Mouse (Mus musculus): Measurements from ENCODE around the gene Zfp446. TPM values are rescaled to one million over a fixed set of nuclear protein-coding genes. Genes with fewer than 3 reads are reported as not detected.
"Not testable (repeated sequence)": the region's sequence is repeated elsewhere in the genome, so short reads cannot be mapped to it uniquely, and the experiment has no call there.

Zfp446 gene
- total and polyA plus RNA-seq, 3 experiments, result 7.8 to 12.9 (median 12.8) TPM

- H3K9me3 ChIP-seq (replicated peaks; ENCODE audit: low read length); H3K79me2 ChIP-seq (replicated peaks; ENCODE audit: control insufficient read depth, extremely low read depth, insufficient read depth, poor library complexity, severe bottlenecking); H3K4me3 ChIP-seq (replicated peaks in 1 of 3; ENCODE audit: low read depth in 2 of 3, low read length in 2 of 3, poor library complexity in 1 of 3); H3K27me3 ChIP-seq (replicated peaks); H3K9ac ChIP-seq (ENCODE audit: insufficient read depth, low read depth); H3K36me3 ChIP-seq (replicated peaks in 1 of 2; ENCODE audit: control insufficient read depth in 1 of 2, insufficient read depth in 1 of 2, low read length in 1 of 2); in situ Hi-C loops (cut with MboI; ENCODE audit: low pct_ligation_motif_present, low pct_unique_long_range_greater_than_20kb, low sequenced_read_pairs); H3K4me2 ChIP-seq (ENCODE audit: insufficient read depth, low read depth, poor library complexity, severe bottlenecking); DNase-seq (ENCODE audit: extremely low read depth); dilution Hi-C loops (cut with MboI; ENCODE audit: extremely low pct_ligation_motif_present, extremely low pct_unique_long_range_greater_than_20kb, low sequenced_read_pairs); H3K27ac ChIP-seq (ENCODE audit: insufficient read depth, low read depth): not testable (repeated sequence)
- peaks cover 3 to 14% of the 10 kb centered on the region in 2 experiments for H3K4me1 ChIP-seq (ENCODE audit: control insufficient read depth in 1 of 2, insufficient read depth in 2 of 2)
- TF ChIP-seq ETS1 (conservative IDR thresholded peaks at IDR 0.05; ENCODE audit: low read depth, low read length), result peak; percentile 99
- peak; percentile 82 for TF ChIP-seq IRF4 (IDR thresholded peaks at IDR 0.05; ENCODE audit: low read depth, low read length)
- TF ChIP-seq HCFC1 (IDR thresholded peaks at IDR 0.05; ENCODE audit: low read depth, low read length), result peak; percentile 51
These were observed 40.3 kb upstream of the Zfp446 start for GRCm38 (mm10) chr7:12937254-12937803.

GRCm38 (mm10) chr7:12940599-12940998 lies 37.0 kb upstream of the Zfp446 start:
- in situ Hi-C loops (cut with MboI; ENCODE audit: low pct_ligation_motif_present, low pct_unique_long_range_greater_than_20kb, low sequenced_read_pairs) (no loop called here), dilution Hi-C loops (cut with MboI; ENCODE audit: extremely low pct_ligation_motif_present, extremely low pct_unique_long_range_greater_than_20kb, low sequenced_read_pairs) (no loop called here)
- Histone ChIP-seq H3K36me3 (replicated peaks in 1 of 2; ENCODE audit: control insufficient read depth in 1 of 2, insufficient read depth in 1 of 2, low read length in 1 of 2) (no peaks in the 10 kb centered on the region), H3K27me3 (replicated peaks) (no peaks in the 10 kb centered on the region), H3K9me3 (replicated peaks; ENCODE audit: low read length) (no peaks in the 10 kb centered on the region), H3K4me1 (ENCODE audit: control insufficient read depth in 1 of 2, insufficient read depth in 2 of 2) (peaks cover 3 to 14% of the 10 kb centered on the region in 2 experiments), H3K79me2 (replicated peaks; ENCODE audit: control insufficient read depth, extremely low read depth, insufficient read depth, poor library complexity, severe bottlenecking) (no peaks in the 10 kb centered on the region), H3K9ac (ENCODE audit: insufficient read depth, low read depth) (no peak overlapping the region), H3K4me3 (replicated peaks in 1 of 3; ENCODE audit: low read depth in 2 of 3, low read length in 2 of 3, poor library complexity in 1 of 3) (no peak overlapping the region), H3K4me2 (ENCODE audit: insufficient read depth, low read depth, poor library complexity, severe bottlenecking) (no peak overlapping the region), H3K27ac (ENCODE audit: insufficient read depth, low read depth) (no peak overlapping the region)
- no peak for TF ChIP-seq USF1 (IDR thresholded peaks at IDR 0.05; ENCODE audit: low read depth, low read length)
- no peak for TF ChIP-seq BHLHE40 (IDR thresholded peaks at IDR 0.05; ENCODE audit: low read depth, low read length)
- no peak for TF ChIP-seq ZNF384 (IDR thresholded peaks at IDR 0.05; ENCODE audit: low read depth, low read length)
- no peak for TF ChIP-seq MAZ (IDR thresholded peaks at IDR 0.05; ENCODE audit: low read depth, low read length)
- TF ChIP-seq RCOR1 (conservative IDR thresholded peaks at IDR 0.05; ENCODE audit: low read depth, low read length), result no peak
- TF ChIP-seq CHD2 (IDR thresholded peaks at IDR 0.05; ENCODE audit: low read length), result peak; percentile 51; the same call in 1 of the 2 replicates
- TF ChIP-seq MXI1 (IDR thresholded peaks at IDR 0.05; ENCODE audit: low read depth, low read length), result no peak
- no peak for TF ChIP-seq ZKSCAN1 (IDR thresholded peaks at IDR 0.05; ENCODE audit: borderline replicate concordance, low read depth, low read length)
- TF ChIP-seq HCFC1 (IDR thresholded peaks at IDR 0.05; ENCODE audit: low read depth, low read length), result no peak
- no peak for TF ChIP-seq POLR2AphosphoS2 (IDR thresholded peaks at IDR 0.05; ENCODE audit: low read depth, low read length)
- no peak for TF ChIP-seq NRF1 (IDR thresholded peaks at IDR 0.05; ENCODE audit: low read depth, low read length)
- TF ChIP-seq PAX5 (IDR thresholded peaks at IDR 0.05; ENCODE audit: low read length), result no peak
- no peak for TF ChIP-seq SMC3 (IDR thresholded peaks at IDR 0.05; ENCODE audit: low read depth, low read length)
- no peak for TF ChIP-seq MYC (IDR thresholded peaks at IDR 0.05; ENCODE audit: low read depth, low read length)
- no peak for TF ChIP-seq TBP (conservative IDR thresholded peaks at IDR 0.05; ENCODE audit: low read depth, low read length)
- TF ChIP-seq ZMIZ1 (IDR thresholded peaks at IDR 0.05; ENCODE audit: low read depth, low read length), result no peak
- TF ChIP-seq MAFK (IDR thresholded peaks at IDR 0.05; ENCODE audit: insufficient replicate concordance, low read length), result no peak
- no peak for TF ChIP-seq SIN3A (IDR thresholded peaks at IDR 0.05; ENCODE audit: low read length)
- no peak for TF ChIP-seq POLR2A (IDR thresholded peaks at IDR 0.05; ENCODE audit: low read depth, low read length)
- no peak for TF ChIP-seq MAX (IDR thresholded peaks at IDR 0.05; ENCODE audit: low read length)
- TF ChIP-seq EP300 (IDR thresholded peaks at IDR 0.05; ENCODE audit: low read length), result peak; percentile 10; the same call in 1 of the 2 replicates
- peak; percentile 76 for TF ChIP-seq MEF2A (IDR thresholded peaks at IDR 0.05; ENCODE audit: borderline replicate concordance, low read depth, low read length)
- peak; percentile 62 for TF ChIP-seq ETS1 (conservative IDR thresholded peaks at IDR 0.05; ENCODE audit: low read depth, low read length)
- no peak for TF ChIP-seq CTCF (conservative IDR thresholded peaks at IDR 0.05 in 1 of 2, IDR thresholded peaks at IDR 0.05 in 1 of 2; ENCODE audit: low read depth in 2 of 2, low read length in 2 of 2)
- no peak for TF ChIP-seq JUN (IDR thresholded peaks at IDR 0.05; ENCODE audit: insufficient read depth, low read depth, low read length)
- no peak for TF ChIP-seq USF2 (conservative IDR thresholded peaks at IDR 0.05; ENCODE audit: low read depth, low read length)
- TF ChIP-seq UBTF (IDR thresholded peaks at IDR 0.05; ENCODE audit: low read depth, low read length), result no peak
- TF ChIP-seq CHD1 (IDR thresholded peaks at IDR 0.05; ENCODE audit: low read depth, low read length), result no peak
- no peak for TF ChIP-seq IRF4 (IDR thresholded peaks at IDR 0.05; ENCODE audit: low read depth, low read length)
- no peak for TF ChIP-seq RAD21 (IDR thresholded peaks at IDR 0.05; ENCODE audit: low read depth, low read length)
- no peak for TF ChIP-seq E2F4 (IDR thresholded peaks at IDR 0.05; ENCODE audit: insufficient replicate concordance, low read depth, low read length)
- no peak for TF ChIP-seq KAT2A (IDR thresholded peaks at IDR 0.05; ENCODE audit: insufficient replicate concordance, low read length)
- peak; percentile 76 for DNase-seq (ENCODE audit: extremely low read depth)

Measured in CH12.LX (cell line).